Mouse (Mus musculus) spleen, adult 2 months (tissue): ENCODE results near the gene Pex6.

ENCODE experiments used
- CTCF ChIP-seq: fragments of 200-500 bp; IDR thresholded peaks from 2 replicates; pipeline ENCODE4 v1.5.1; 2011; ENCODE audit warnings: mild to moderate bottlenecking, inconsistent platforms; ENCODE audit not compliant: insufficient read depth, insufficient read length, insufficient replicate concordance; ENCODE audit errors: extremely low read depth
- POLR2A ChIP-seq: fragments of 200-500 bp; IDR thresholded peaks from 2 replicates; pipeline ENCODE4 v1.6.1; 2011; ENCODE audit warnings: low read depth, low read length, inconsistent platforms

DNA sequence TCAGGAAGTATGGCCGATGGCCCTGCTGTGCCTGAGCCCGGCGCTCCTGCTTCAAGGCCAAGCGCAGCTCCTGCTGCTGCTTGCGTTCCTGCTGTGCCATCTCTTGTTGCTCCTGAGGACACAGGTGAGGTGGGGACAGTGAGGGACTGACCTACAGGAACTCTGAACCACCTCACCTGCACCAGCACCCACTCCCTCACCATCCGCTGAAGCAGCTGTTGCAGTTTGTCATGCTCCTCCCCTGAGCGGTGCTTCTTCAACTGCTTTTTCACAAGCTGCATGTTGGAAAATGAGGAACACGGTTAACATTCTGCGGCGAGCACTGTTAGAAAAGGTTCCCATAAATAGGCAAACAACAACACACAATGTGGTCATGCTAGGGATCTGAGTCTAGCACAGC, 41.4 kb upstream of the Pex6 start:
- TF ChIP-seq CTCF (no peak), POLR2A (no peak)
